In genomic region chr1:52100496-52100895, GRCm38 (mm10) we compare ENCODE assay signal across 10 mouse cellular contexts. TPM values are rescaled to one million over a fixed set of nuclear protein-coding genes. Genes with fewer than 3 reads are reported as not detected.
DNase-seq lines count a peak whose midpoint lies in the region; ATAC-seq and TF ChIP-seq lines count a peak whose summit lies in the region.
"Had no signal": no experiment of that assay in that cellular context is flagged by ENCODE, and none has a peak within 500 bp of the region (broad histone marks: within the 10 kb centered on the region; RNA-seq: fewer than 3 reads in every experiment).

No protein-coding gene starts in this region.

- no peaks in the 10 kb centered on the region for H3K9me3 ChIP-seq in hindbrain, embryonic 14.5 days (ENCODE audit: control insufficient read depth, low read length)

- H3K9ac ChIP-seq in hindbrain, embryonic 14.5 days: no peak overlapping the region

- no peak overlapping the region for H3K4me3 ChIP-seq in cortical plate, adult 2 months (ENCODE audit: insufficient read depth, low read length)
- no peak overlapping the region for H3K4me3 ChIP-seq in hindbrain, embryonic 14.5 days (replicated peaks; ENCODE audit: low read length)
- H3K4me3 ChIP-seq: erythroblast, embryonic 14.5 days had no signal

- peak; percentile 23; the same call in 1 of the 2 replicates for TF ChIP-seq CTCF in cortical plate, adult 2 months (IDR thresholded peaks at IDR 0.05; ENCODE audit: extremely low read depth, insufficient read depth, low read length)

- DNase-seq in embryo, embryonic 10 days (ENCODE audit: low spot score): peak; percentile 14
- DNase-seq in embryo, embryonic 9.5 days (ENCODE audit: extremely low spot score): no peak
- peak; percentile 51 for DNase-seq in B cell, adult 2 months
- DNase-seq in natural killer cell, adult 2 months (ENCODE audit: low spot score in 2 of 2): peak; percentile 63 to 64
- DNase-seq in layer of hippocampus, adult 8-10 months (ENCODE audit: low spot score in 2 of 2): no peak
- no peak for DNase-seq in layer of hippocampus, adult 9-10 months (ENCODE audit: low spot score)
- no peak for DNase-seq in hindbrain, embryonic 14.5 days (ENCODE audit: low spot score)

- H3K27ac ChIP-seq in cortical plate, adult 2 months (ENCODE audit: insufficient read depth, low read length): no peak overlapping the region
- H3K27ac ChIP-seq in hindbrain, embryonic 14.5 days: no peak overlapping the region

- no peaks in the 10 kb centered on the region for H3K27me3 ChIP-seq in hindbrain, embryonic 14.5 days (ENCODE audit: control insufficient read depth, insufficient read depth, low read length)

- no peak for ATAC-seq in hindbrain, embryonic 14.5 days (ENCODE audit: low FRiP score)

- H3K4me2 ChIP-seq in hindbrain, embryonic 14.5 days (replicated peaks): no peak overlapping the region
- H3K4me2 ChIP-seq: midbrain, embryonic 11.5 days had no signal

- H3K4me1 ChIP-seq in cortical plate, adult 2 months (ENCODE audit: control insufficient read depth, insufficient read depth, low read length): no peaks in the 10 kb centered on the region
- H3K4me1 ChIP-seq in hindbrain, embryonic 14.5 days (replicated peaks; ENCODE audit: control insufficient read depth, insufficient read depth, low read length): no peaks in the 10 kb centered on the region

- no peak for TF ChIP-seq POLR2A in cortical plate, adult 2 months (IDR thresholded peaks at IDR 0.05; ENCODE audit: extremely low read depth, insufficient read depth, low read length)

- no peaks in the 10 kb centered on the region for H3K36me3 ChIP-seq in hindbrain, embryonic 14.5 days (replicated peaks; ENCODE audit: control insufficient read depth, insufficient read depth)

- WGBS in hindbrain, embryonic 14.5 days: 75% methylated on average over 6 of the region's 6 CpGs

RNA-seq across cellular contexts. Expression of gene Stat1, which starts 18.7 kb away (rescaled TPM):
- 16.0 and 18.1 TPM in 2 replicates for polyA plus RNA-seq in cortical plate, adult 2 months (2012; rRNA removed)
- 10 to 100 TPM; 22.8 to 33.8 (median 28.1) TPM for total RNA-seq in layer of hippocampus, adult 8-10 months (2022)
- 13.9 and 17.3 TPM in 2 replicates for polyA plus RNA-seq in hindbrain, embryonic 14.5 days (2014; fragmentation: Nextera tagmentation; extraction: Ambion mirVana)

Comparison
In these comparisons a context has a peak if more than half of its experiments do, and no peak if none do; other contexts are left out.
1. DNase-seq: peak in embryo, embryonic 10 days (single experiment), B cell, adult 2 months (2 of 2) and natural killer cell, adult 2 months (2 of 2); none in embryo, embryonic 9.5 days (single experiment), layer of hippocampus, adult 8-10 months (0 of 2), layer of hippocampus, adult 9-10 months (single experiment) and hindbrain, embryonic 14.5 days (single experiment).